Mouse (Mus musculus) MEL (cell line): ENCODE measurements around the gene Tmed10. TPM values are rescaled to one million over a fixed set of nuclear protein-coding genes. Genes with fewer than 3 reads are reported as not detected.

Source experiments
- DNase-seq: peaks from one replicate; pipeline ENCODE4 v3.0.0; 2011; ENCODE audit warnings: low read depth, low spot score
- H3K27ac ChIP-seq: 2 replicates; pipeline ENCODE4 v1.5.1; 2012; ENCODE audit warnings: low read depth, mild to moderate bottlenecking, control low read depth, low read length, moderate library complexity; ENCODE audit not compliant: control insufficient read depth
- H3K27me3 ChIP-seq, 2 experiments: fragments of 150-350 bp in 1 of 2; sonication (generic) in 1 of 2; 2 replicates each; pipeline ENCODE4 v1.6.1; 2012; ENCODE audit warnings: low read length in 2 of 2, mild to moderate bottlenecking in 2 of 2, improper control_type of control experiment in 1 of 2, moderate library complexity in 1 of 2; ENCODE audit not compliant: insufficient read depth in 2 of 2, control insufficient read depth in 1 of 2
- H3K36me3 ChIP-seq, 2 experiments: 2 replicates each; pipeline ENCODE4 v1.6.1; 2012 to 2014; ENCODE audit warnings: low read length in 2 of 2, improper control_type of control experiment in 1 of 2, inconsistent platforms in 1 of 2, mild to moderate bottlenecking in 1 of 2; ENCODE audit not compliant: insufficient read depth in 2 of 2, control insufficient read depth in 1 of 2
- H3K4me1 ChIP-seq, 2 experiments: fragments of 150-350 bp in 1 of 2; sonication (generic) in 1 of 2; 2 replicates each; pipeline ENCODE4 v1.6.1; 2012; ENCODE audit warnings: low read length in 2 of 2, improper control_type of control experiment in 1 of 2, mild to moderate bottlenecking in 1 of 2; ENCODE audit not compliant: insufficient read depth in 2 of 2, control insufficient read depth in 1 of 2
- H3K4me3 ChIP-seq, 2 experiments: fragments of 150-350 bp in 1 of 2; sonication (generic) in 1 of 2; 2 replicates each; pipeline ENCODE4 v1.5.1; 2012; ENCODE audit warnings: low read depth in 2 of 2, low read length in 2 of 2, mild to moderate bottlenecking in 2 of 2, moderate library complexity in 2 of 2, control low read depth in 1 of 2, improper control_type of control experiment in 1 of 2; ENCODE audit not compliant: control insufficient read depth in 1 of 2, insufficient read depth in 1 of 2
- H3K79me2 ChIP-seq: 2 replicates; pipeline ENCODE4 v1.6.1; 2012; ENCODE audit warnings: mild to moderate bottlenecking, low read length, moderate library complexity; ENCODE audit not compliant: control insufficient read depth, poor library complexity, insufficient read depth
- H3K9ac ChIP-seq: 2 replicates; pipeline ENCODE4 v1.6.1; 2012; ENCODE audit warnings: low read depth, mild to moderate bottlenecking, control low read depth, low read length, moderate library complexity; ENCODE audit not compliant: control insufficient read depth, poor library complexity, severe bottlenecking
- H3K9me3 ChIP-seq: fragments of 150-350 bp; sonication (generic); replicated peaks from 2 replicates; pipeline ENCODE4 v1.6.1; 2012; ENCODE audit warnings: mild to moderate bottlenecking, low read length, improper control_type of control experiment, moderate library complexity; ENCODE audit not compliant: insufficient read depth
- CTCF ChIP-seq, 3 experiments: IDR thresholded peaks in 2 of 3; conservative IDR thresholded peaks in 1 of 3; 2 replicates each; pipeline ENCODE4 v1.5.1; 2011 to 2012; ENCODE audit warnings: low read length in 3 of 3, low read depth in 2 of 3, mild to moderate bottlenecking in 2 of 3, improper control_type of control experiment in 1 of 3, inconsistent platforms in 1 of 3, mixed read lengths in 1 of 3, moderate library complexity in 1 of 3; ENCODE audit not compliant: control insufficient read depth in 1 of 3, insufficient read depth in 1 of 3, poor library complexity in 1 of 3, severe bottlenecking in 1 of 3
- EP300 ChIP-seq, 2 experiments: IDR thresholded peaks; 2 replicates each; pipeline ENCODE4 v1.6.1; 2011; ENCODE audit warnings: improper control_type of control experiment in 2 of 2, low read length in 2 of 2, low read depth in 1 of 2, mild to moderate bottlenecking in 1 of 2
- GABPA ChIP-seq: IDR thresholded peaks from 2 replicates; pipeline ENCODE4 v1.6.1; 2012; ENCODE audit warnings: low read depth, mild to moderate bottlenecking, inconsistent platforms, low read length, improper control_type of control experiment, moderate library complexity
- KAT2A ChIP-seq: conservative IDR thresholded peaks from 2 replicates; pipeline ENCODE4 v1.6.1; 2012; ENCODE audit warnings: low read depth, low read length, improper control_type of control experiment, inconsistent platforms
- MAZ ChIP-seq: IDR thresholded peaks from 2 replicates; pipeline ENCODE4 v1.6.1; 2012; ENCODE audit warnings: low read depth, mild to moderate bottlenecking, inconsistent platforms, low read length, improper control_type of control experiment
- MXI1 ChIP-seq: IDR thresholded peaks from 2 replicates; pipeline ENCODE4 v1.6.1; 2011; ENCODE audit warnings: mild to moderate bottlenecking, low read depth, low read length, improper control_type of control experiment
- MYB ChIP-seq: IDR thresholded peaks from 2 replicates; pipeline ENCODE4 v1.6.1; 2011; ENCODE audit warnings: mild to moderate bottlenecking, low read depth, low read length, improper control_type of control experiment
- NELFE ChIP-seq: IDR thresholded peaks from 2 replicates; pipeline ENCODE4 v1.6.1; 2011; ENCODE audit warnings: low read depth, low read length, improper control_type of control experiment
- POLR2AphosphoS2 ChIP-seq: IDR thresholded peaks from 2 replicates; pipeline ENCODE4 v1.6.1; 2011; ENCODE audit warnings: low read length, improper control_type of control experiment
- SIN3A ChIP-seq: IDR thresholded peaks from 2 replicates; pipeline ENCODE4 v1.6.1; 2012; ENCODE audit warnings: low read length, improper control_type of control experiment, inconsistent platforms
- TAL1 ChIP-seq: IDR thresholded peaks from 2 replicates; pipeline ENCODE4 v1.6.1; 2012; ENCODE audit warnings: mild to moderate bottlenecking, inconsistent platforms, low read length, moderate library complexity, mixed read lengths
- UBTF ChIP-seq: IDR thresholded peaks from 2 replicates; pipeline ENCODE4 v1.6.1; 2012; ENCODE audit warnings: low read depth, mild to moderate bottlenecking, inconsistent platforms, low read length, improper control_type of control experiment, moderate library complexity, borderline replicate concordance; ENCODE audit not compliant: insufficient read depth
- USF2 ChIP-seq, 2 experiments: IDR thresholded peaks; 2 replicates each; pipeline ENCODE4 v1.6.1; 2011 to 2012; ENCODE audit warnings: improper control_type of control experiment in 2 of 2, low read length in 2 of 2, borderline replicate concordance in 1 of 2, inconsistent platforms in 1 of 2, low read depth in 1 of 2, mild to moderate bottlenecking in 1 of 2; ENCODE audit not compliant: insufficient read depth in 1 of 2
- ZC3H11A ChIP-seq: IDR thresholded peaks from 2 replicates; pipeline ENCODE4 v1.6.1; 2012; ENCODE audit warnings: low read depth, mild to moderate bottlenecking, inconsistent platforms, low read length, improper control_type of control experiment
- ZNF384 ChIP-seq: IDR thresholded peaks from 2 replicates; pipeline ENCODE4 v1.6.1; 2012; ENCODE audit warnings: low read depth, mild to moderate bottlenecking, inconsistent platforms, low read length, improper control_type of control experiment
- polyA plus RNA-seq, 2 experiments: library from polyadenylated mRNA; stranded (reverse) in 1 of 2; unstranded in 1 of 2; fragments of >175 nt in 1 of 2; fragments of >200 nt in 1 of 2; gene quantifications; 2 replicates each; pipeline versions ENCODE4 v1.2.1 to v1.2.4; 2012; ENCODE audit warnings: low replicate concordance in 2 of 2, low read depth in 1 of 2; ENCODE audit not compliant: insufficient read length in 2 of 2, insufficient read depth in 1 of 2, missing spikeins in 1 of 2
- total RNA-seq: library from RNA; depleted of rRNA; stranded (reverse); fragments of 300-350 nt; gene quantifications from 2 replicates; pipeline ENCODE4 v1.2.3, GENCODE M21; 2012

The Tmed10 gene
- total and polyA plus RNA-seq, 3 experiments, result 45.7 to 229 (median 60.2) TPM

- peak; percentile 50 for TF ChIP-seq SIN3A
- TF ChIP-seq MYB, result no peak
- no peak for TF ChIP-seq GABPA
- TF ChIP-seq TAL1, result no peak
- no peak for TF ChIP-seq UBTF
Observed at GRCm38 (mm10) chr12:85373591-85374560, 771 bp downstream of the Tmed10 start (continued).

- peaks cover 65% of the 10 kb centered on the region for H3K79me2 ChIP-seq
- no peaks in the 10 kb centered on the region for H3K27me3 ChIP-seq
- TF ChIP-seq ZC3H11A (no peak), NELFE (no peak), MXI1 (0 out of 2 replicates have a peak, but pooled peaks have one; percentile 12), ZNF384 (peak; percentile 73), MYB (no peak), CTCF (IDR thresholded peaks at IDR 0.05 in 2 of 3, conservative IDR thresholded peaks at IDR 0.05 in 1 of 3; ENCODE audit: control insufficient read depth in 1 of 3, insufficient read depth in 1 of 3, low read depth in 2 of 3, low read length in 3 of 3, poor library complexity in 1 of 3, severe bottlenecking in 1 of 3) (no peak), TAL1 (peak; percentile 53)
- no peaks in the 10 kb centered on the region for H3K9me3 ChIP-seq
- H3K9ac ChIP-seq, result peak overlapping the region; percentile 17
- H3K27ac ChIP-seq, result no peak overlapping the region
- H3K4me1 ChIP-seq, result peaks cover 2 to 19% of the 10 kb centered on the region in 2 experiments; a peak in 3 of 4 replicates
- peaks cover 0 to 16% of the 10 kb centered on the region in 2 experiments; a peak in 2 of 4 replicates for H3K36me3 ChIP-seq
- H3K4me3 ChIP-seq, result no peak overlapping the region
- DNase-seq, result peak; percentile 41
Observed at GRCm38 (mm10) chr12:85372068-85372665, 2.5 kb downstream of the Tmed10 start.

DNA sequence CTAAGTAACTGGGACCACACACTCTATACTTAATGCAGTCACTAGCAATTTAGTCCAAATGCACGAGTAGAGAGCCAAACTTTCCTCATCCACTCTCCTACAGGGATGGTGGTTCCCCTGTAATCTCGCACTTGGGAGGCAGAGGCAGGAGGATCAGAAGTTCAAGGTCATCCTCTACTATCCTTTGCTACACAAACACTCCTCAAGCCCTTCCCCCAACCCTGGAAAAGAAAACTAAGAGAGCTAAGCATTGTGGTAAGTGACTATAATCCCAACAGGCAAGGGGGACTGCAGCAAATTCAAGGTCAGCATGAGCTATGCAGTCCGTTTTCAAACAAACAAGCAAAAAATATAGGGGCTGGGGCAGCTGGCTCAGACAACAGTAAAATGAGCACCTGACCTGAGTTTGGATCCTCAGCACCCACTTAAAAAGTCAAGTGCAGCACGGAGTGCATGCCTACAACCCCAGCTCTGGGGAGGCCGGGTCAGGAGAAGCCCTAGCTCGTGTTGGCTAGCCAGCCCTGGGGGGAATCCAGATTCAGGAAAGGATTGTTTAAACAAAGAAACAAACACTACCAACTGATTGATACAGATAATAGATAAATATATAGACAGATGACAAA, 6.1 kb downstream of the Tmed10 start:
- H3K9me3 ChIP-seq, result no peaks in the 10 kb centered on the region
- H3K27ac ChIP-seq, result no peak overlapping the region
- H3K79me2 ChIP-seq, result peaks cover 82% of the 10 kb centered on the region
- no peak for TF ChIP-seq POLR2AphosphoS2
- no peak for TF ChIP-seq ZNF384
- TF ChIP-seq NELFE, result no peak
- TF ChIP-seq MAZ, result no peak
- TF ChIP-seq KAT2A, result no peak
- TF ChIP-seq USF2 (IDR thresholded peaks at IDR 0.05; ENCODE audit: borderline replicate concordance in 1 of 2, insufficient read depth in 1 of 2, low read depth in 1 of 2, low read length in 2 of 2), result no peak
- TF ChIP-seq UBTF, result no peak
- TF ChIP-seq EP300 (IDR thresholded peaks at IDR 0.05; ENCODE audit: low read depth in 1 of 2, low read length in 2 of 2), result no peak
- DNase-seq, result no peak
- no peak overlapping the region for H3K4me3 ChIP-seq
- peaks cover 2 to 16% of the 10 kb centered on the region in 2 experiments; a peak in 3 of 4 replicates for H3K4me1 ChIP-seq
- no peaks in the 10 kb centered on the region for H3K27me3 ChIP-seq
- H3K36me3 ChIP-seq, result peaks cover 0 to 16% of the 10 kb centered on the region in 2 experiments; a peak in 3 of 4 replicates
- H3K9ac ChIP-seq, result no peak overlapping the region
